10 mouse cellular contexts compared by ENCODE assay signal in genomic region chr4:155469590-155470262, GRCm38 (mm10). TPM values are rescaled to one million over a fixed set of nuclear protein-coding genes. Genes with fewer than 3 reads are reported as not detected.
DNase-seq lines count a peak whose midpoint lies in the region; ATAC-seq and TF ChIP-seq lines count a peak whose summit lies in the region.
"Had no signal": no experiment of that assay in that cellular context is flagged by ENCODE, and none has a peak within 500 bp of the region (broad histone marks: within the 10 kb centered on the region; RNA-seq: fewer than 3 reads in every experiment).

No protein-coding gene starts in this region.

- DNase-seq in heart, adult 18-20 months, result peak; percentile 73 to 89
- DNase-seq in heart, postnatal 4 days, result no peak
- peak; percentile 95 for DNase-seq in gastrocnemius, adult 2 months
- no peak for DNase-seq in yolk sac, embryonic 10.5 days (ENCODE audit: low spot score)
- DNase-seq in hindbrain, embryonic 11.5 days (ENCODE audit: low spot score), result no peak
- DNase-seq in embryo, embryonic 10.5 days (ENCODE audit: low spot score), result no peak

- no peak for TF ChIP-seq EP300 in ES-Bruce4 (IDR thresholded peaks at IDR 0.05; ENCODE audit: insufficient read depth, low read depth, low read length)

- no peaks in the 10 kb centered on the region for H3K4me1 ChIP-seq in ES-Bruce4 (ENCODE audit: control insufficient read depth, insufficient read depth, low read length)
- H3K4me1 ChIP-seq in kidney, embryonic 16.5 days (ENCODE audit: insufficient read depth, low read length), result no peaks in the 10 kb centered on the region
- no peaks in the 10 kb centered on the region for H3K4me1 ChIP-seq in hindbrain, embryonic 11.5 days (replicated peaks; ENCODE audit: control insufficient read depth, insufficient read depth, low read length)

- TF ChIP-seq POLR2A in ES-Bruce4 (IDR thresholded peaks at IDR 0.05; ENCODE audit: insufficient read depth, low read length), result no peak

- peak; percentile 57 for ATAC-seq in kidney, embryonic 16.5 days (ENCODE audit: low FRiP score, low TSS enrichment)
- no peak for ATAC-seq in hindbrain, embryonic 11.5 days (ENCODE audit: low FRiP score)

- H3K27ac ChIP-seq in ES-Bruce4 (ENCODE audit: insufficient read depth, low read length), result no peak overlapping the region
- peak overlapping the region; percentile 98 for H3K27ac ChIP-seq in gastrocnemius, adult 2 months
- H3K27ac ChIP-seq in kidney, embryonic 16.5 days (ENCODE audit: low read length), result no peak overlapping the region
- H3K27ac ChIP-seq in hindbrain, embryonic 11.5 days (ENCODE audit: low read depth, low read length), result no peak overlapping the region

- H3K4me2 ChIP-seq in kidney, embryonic 16.5 days (replicated peaks; ENCODE audit: low read depth, low read length), result peak overlapping the region; percentile 43
- no peak overlapping the region for H3K4me2 ChIP-seq in hindbrain, embryonic 11.5 days (replicated peaks; ENCODE audit: low read depth, low read length)

- H3K9me3 ChIP-seq in ES-Bruce4 (replicated peaks; ENCODE audit: control insufficient read depth, insufficient read depth, low read length, poor library complexity, severe bottlenecking), result no peaks in the 10 kb centered on the region
- H3K9me3 ChIP-seq in kidney, embryonic 16.5 days (ENCODE audit: low read length), result no peaks in the 10 kb centered on the region
- H3K9me3 ChIP-seq in hindbrain, embryonic 11.5 days (ENCODE audit: control insufficient read depth, low read length), result no peaks in the 10 kb centered on the region

- intact Hi-C loops in gastrocnemius, adult 2 months (cut with DNase I), result loop anchor here (5.0 kb wide), 1 partner anchor 57 kb away; no protein-coding TSS in a partner anchor

- 80% methylated on average over 18 of the region's 18 CpGs for WGBS in kidney, embryonic 16.5 days
- WGBS in hindbrain, embryonic 11.5 days, result 80% methylated on average over 18 of the region's 18 CpGs

- TF ChIP-seq CTCF in ES-Bruce4 (IDR thresholded peaks at IDR 0.05; ENCODE audit: low read depth, low read length), result no peak
- TF ChIP-seq CTCF in gastrocnemius, adult 2 months (IDR thresholded peaks at IDR 0.05), result no peak

- no peak overlapping the region for H3K9ac ChIP-seq in ES-Bruce4 (ENCODE audit: low read depth, poor library complexity, severe bottlenecking)
- H3K9ac ChIP-seq in kidney, embryonic 16.5 days (replicated peaks; ENCODE audit: low read length), result no peak overlapping the region
- H3K9ac ChIP-seq in hindbrain, embryonic 11.5 days (ENCODE audit: low read depth, low read length), result no peak overlapping the region

- H3K27me3 ChIP-seq in ES-Bruce4 (ENCODE audit: control insufficient read depth, insufficient read depth, low read length, poor library complexity, severe bottlenecking), result no peaks in the 10 kb centered on the region
- H3K27me3 ChIP-seq in kidney, embryonic 16.5 days (ENCODE audit: insufficient read depth, low read length), result no peaks in the 10 kb centered on the region
- no peaks in the 10 kb centered on the region for H3K27me3 ChIP-seq in hindbrain, embryonic 11.5 days (ENCODE audit: control insufficient read depth, insufficient read depth, low read length)

- peak overlapping the region; percentile 49 for H3K4me3 ChIP-seq in ES-Bruce4 (ENCODE audit: low read depth, low read length)
- H3K4me3 ChIP-seq in gastrocnemius, adult 2 months, result peak overlapping the region; percentile 83
- H3K4me3 ChIP-seq in kidney, embryonic 16.5 days (ENCODE audit: low read length), result no peak overlapping the region; the same call in 1 of the 2 replicates
- no peak overlapping the region for H3K4me3 ChIP-seq in hindbrain, embryonic 11.5 days (ENCODE audit: low read depth, low read length)

- H3K36me3 ChIP-seq in ES-Bruce4 (ENCODE audit: control insufficient read depth, insufficient read depth, low read length, poor library complexity, severe bottlenecking), result no peaks in the 10 kb centered on the region
- no peaks in the 10 kb centered on the region for H3K36me3 ChIP-seq in kidney, embryonic 16.5 days (ENCODE audit: insufficient read depth, low read length)
- H3K36me3 ChIP-seq in hindbrain, embryonic 11.5 days (ENCODE audit: control insufficient read depth, insufficient read depth, low read length), result no peaks in the 10 kb centered on the region

RNA-seq across cellular contexts. Expression of gene Tmem52, which starts 0.8 kb away (rescaled TPM):
- total RNA-seq in heart, adult 18-20 months (2021), result 1 to 10 TPM; 4.8 to 6.4 TPM
- not detected for total RNA-seq in heart, postnatal 4 days (2021)
- polyA plus RNA-seq in ES-Bruce4 (2011; ENCODE audit: insufficient read depth, insufficient read length, low read depth, missing spikeins), result 0.76 TPM in 1 of 2 replicates, not detected in the other
- 100 to 1,000 TPM; 215 to 248 TPM for total RNA-seq in gastrocnemius, adult 2 months (2021)
- 1.9 and 2.2 TPM in 2 replicates for polyA plus RNA-seq in kidney, embryonic 16.5 days (2015; fragmentation: Nextera tagmentation; extraction: Ambion mirVana)
- polyA plus RNA-seq in hindbrain, embryonic 11.5 days (2014; fragmentation: Nextera tagmentation; extraction: Ambion mirVana), result 0.37 TPM in 1 of 2 replicates, not detected in the other
- total RNA-seq: MEL had no signal
- polyA plus RNA-seq: embryonic facial prominence, embryonic 11.5 days had no signal

RNA-seq across cellular contexts. Expression of gene Gnb1, which starts 21.4 kb away (rescaled TPM):
- 100 to 1,000 TPM; 144 to 197 TPM for total RNA-seq in heart, adult 18-20 months (2021)
- 100 to 1,000 TPM; 386 to 391 TPM for total RNA-seq in heart, postnatal 4 days (2021)
- 534 and 541 TPM in 2 replicates for polyA plus RNA-seq in ES-Bruce4 (2011; ENCODE audit: insufficient read depth, insufficient read length, low read depth, missing spikeins)
- total RNA-seq in gastrocnemius, adult 2 months (2021), result 10 to 100 TPM; 48.8 to 75.8 TPM
- polyA plus RNA-seq in kidney, embryonic 16.5 days (2015; fragmentation: Nextera tagmentation; extraction: Ambion mirVana), result 413 and 477 TPM in 2 replicates
- 826 and 832 TPM in 2 replicates for polyA plus RNA-seq in hindbrain, embryonic 11.5 days (2014; fragmentation: Nextera tagmentation; extraction: Ambion mirVana)

Comparison
In these comparisons a context has a peak if more than half of its experiments do, and no peak if none do; other contexts are left out.
1. DNase-seq: peak in heart, adult 18-20 months (2 of 2) and gastrocnemius, adult 2 months (single experiment); none in heart, postnatal 4 days (single experiment), yolk sac, embryonic 10.5 days (single experiment), hindbrain, embryonic 11.5 days (single experiment) and embryo, embryonic 10.5 days (single experiment).
2. H3K4me3 ChIP-seq: peak in ES-Bruce4 (single experiment) and gastrocnemius, adult 2 months (single experiment); none in kidney, embryonic 16.5 days (single experiment) and hindbrain, embryonic 11.5 days (single experiment).
3. RNA of gene Tmem52, which starts 0.8 kb away (total RNA-seq): 215 to 248 TPM in gastrocnemius, adult 2 months; 4.8 to 6.4 TPM in heart, adult 18-20 months and not detected in heart, postnatal 4 days; every median in the first group is over 10 times any median in the second.